Mouse (Mus musculus) heart, embryonic 12.5 days (tissue): ENCODE measurements around the gene Alg11. TPM values are rescaled to one million over a fixed set of nuclear protein-coding genes. Genes with fewer than 3 reads are reported as not detected.
A peak's percentile ranks its signal among the peaks of the same experiment; 100 is the strongest.

Source experiments
- ATAC-seq: fragments of 200-750 bp; cut with Nextera tagmentation; 2 replicates; pipeline ENCODE4 v1.8.0; 2017; ENCODE audit warnings: moderate TSS enrichment, moderate library complexity; ENCODE audit not compliant: insufficient number of reproducible peaks, low FRiP score
- H3K27ac ChIP-seq: fragments of 300-500 bp; sonication (generic); 2 replicates; pipeline ENCODE4 v1.5.1; 2016; ENCODE audit warnings: mild to moderate bottlenecking, moderate library complexity; ENCODE audit not compliant: poor library complexity, severe bottlenecking
- H3K27me3 ChIP-seq: fragments of 300-500 bp; sonication (generic); replicated peaks from 2 replicates; pipeline ENCODE4 v1.6.1; 2016; ENCODE audit warnings: mild to moderate bottlenecking, moderate library complexity
- H3K36me3 ChIP-seq: fragments of 300-500 bp; sonication (generic); 2 replicates; pipeline ENCODE4 v1.6.1; 2016; ENCODE audit warnings: mild to moderate bottlenecking, moderate library complexity
- H3K4me1 ChIP-seq: fragments of 300-500 bp; sonication (generic); replicated peaks from 2 replicates; pipeline ENCODE4 v1.6.1; 2016; ENCODE audit warnings: mild to moderate bottlenecking
- H3K4me2 ChIP-seq: fragments of 300-500 bp; sonication (generic); 2 replicates; pipeline ENCODE4 v1.6.1; 2016; ENCODE audit warnings: mild to moderate bottlenecking, moderate library complexity
- H3K4me3 ChIP-seq: fragments of 300-500 bp; sonication (generic); 2 replicates; pipeline ENCODE4 v1.5.1; 2016; ENCODE audit warnings: mild to moderate bottlenecking
- H3K9ac ChIP-seq: fragments of 300-500 bp; sonication (generic); 2 replicates; pipeline ENCODE4 v1.6.1; 2016; ENCODE audit warnings: mild to moderate bottlenecking, moderate library complexity
- H3K9me3 ChIP-seq: fragments of 300-500 bp; sonication (generic); replicated peaks from 2 replicates; pipeline ENCODE4 v1.6.1; 2016; ENCODE audit warnings: mild to moderate bottlenecking, moderate library complexity
- WGBS: fragments of 180-500 bp; shearing (Covaris S2); methylation state at CpG from one replicate; pipeline ENCODE4 v1.1.7; 2016; 5-methylcytosine and 5-hydroxymethylcytosine counted together
- polyA plus RNA-seq: library from polyadenylated mRNA; unstranded; fragments of >200 nt; fragmentation: Nextera tagmentation; extraction: Ambion mirVana; gene quantifications from 2 replicates; pipeline ENCODE4 v1.2.1, GENCODE M21; 2016

The Alg11 gene
- polyA plus RNA-seq, 1 experiment from 2014 or later, result 29.1 TPM

GRCm38 (mm10) chr8:22040153-22040509, 20.4 kb upstream of the Alg11 start:
- Histone ChIP-seq H3K9ac (no peak overlapping the region), H3K27me3 (no peaks in the 10 kb centered on the region; the same call in 1 of the 2 replicates), H3K36me3 (no peaks in the 10 kb centered on the region), H3K27ac (no peak overlapping the region), H3K4me2 (no peak overlapping the region), H3K9me3 (no peaks in the 10 kb centered on the region), H3K4me1 (peaks cover 17% of the 10 kb centered on the region), H3K4me3 (no peak overlapping the region)
- 50% methylated on average over 6 of the region's 6 CpGs for WGBS
- ATAC-seq, result no peak

- no peak for ATAC-seq
- Histone ChIP-seq H3K27me3 (no peaks in the 10 kb centered on the region; the same call in 1 of the 2 replicates), H3K27ac (no peak overlapping the region), H3K36me3 (no peaks in the 10 kb centered on the region), H3K9ac (no peak overlapping the region), H3K4me3 (no peak overlapping the region), H3K4me1 (peaks cover 12% of the 10 kb centered on the region), H3K4me2 (no peak overlapping the region), H3K9me3 (no peaks in the 10 kb centered on the region)
- 84% methylated on average over 3 of the region's 3 CpGs for WGBS
Measured at GRCm38 (mm10) chr8:22042515-22042914, 18.0 kb upstream of the Alg11 start.

- H3K4me2 ChIP-seq, result no peak overlapping the region
- 59% methylated on average over 12 of the region's 12 CpGs for WGBS
- peaks cover 12% of the 10 kb centered on the region for H3K4me1 ChIP-seq
- H3K36me3 ChIP-seq, result no peaks in the 10 kb centered on the region
- H3K4me3 ChIP-seq, result no peak overlapping the region
- no peaks in the 10 kb centered on the region for H3K9me3 ChIP-seq
- H3K27ac ChIP-seq, result no peak overlapping the region
- H3K9ac ChIP-seq, result no peak overlapping the region
- H3K27me3 ChIP-seq, result no peaks in the 10 kb centered on the region; the same call in 1 of the 2 replicates
- no peak for ATAC-seq
Measured at GRCm38 (mm10) chr8:22043706-22044105, 16.8 kb upstream of the Alg11 start.

- H3K4me3 ChIP-seq, result no peak overlapping the region
- H3K4me1 ChIP-seq, result no peaks in the 10 kb centered on the region
- no peak overlapping the region for H3K27ac ChIP-seq
- H3K9ac ChIP-seq, result no peak overlapping the region
- H3K36me3 ChIP-seq, result no peaks in the 10 kb centered on the region
- no peaks in the 10 kb centered on the region for H3K9me3 ChIP-seq
- WGBS, result 70% methylated on average over 2 of the region's 2 CpGs
- H3K4me2 ChIP-seq, result no peak overlapping the region
- ATAC-seq, result 0 out of 2 replicates have a peak, but pooled peaks have one; percentile 48
- no peaks in the 10 kb centered on the region for H3K27me3 ChIP-seq
Measured at GRCm38 (mm10) chr8:22047699-22048464, 12.6 kb upstream of the Alg11 start.

GRCm38 (mm10) chr8:22054674-22055491, 5.6 kb upstream of the Alg11 start:
- Histone ChIP-seq H3K4me2 (no peak overlapping the region), H3K36me3 (no peaks in the 10 kb centered on the region), H3K4me3 (no peak overlapping the region), H3K4me1 (peaks cover 5% of the 10 kb centered on the region; the same call in 1 of the 2 replicates), H3K27me3 (peaks cover 16% of the 10 kb centered on the region), H3K9ac (no peak overlapping the region), H3K27ac (no peak overlapping the region), H3K9me3 (no peaks in the 10 kb centered on the region)
- WGBS, result 59% methylated on average over 12 of the region's 12 CpGs
- ATAC-seq, result no peak

GRCm38 (mm10) chr8:22055492-22055877, 5.0 kb upstream of the Alg11 start:
- Histone ChIP-seq H3K27me3 (peaks cover 16% of the 10 kb centered on the region), H3K4me2 (no peak overlapping the region), H3K9me3 (no peaks in the 10 kb centered on the region), H3K4me1 (peaks cover 5% of the 10 kb centered on the region; the same call in 1 of the 2 replicates), H3K36me3 (no peaks in the 10 kb centered on the region), H3K9ac (no peak overlapping the region), H3K4me3 (no peak overlapping the region), H3K27ac (no peak overlapping the region)
- no peak for ATAC-seq
- WGBS, result 87% methylated on average over 2 of the region's 2 CpGs

GRCm38 (mm10) chr8:22056850-22057249, 3.7 kb upstream of the Alg11 start:
- WGBS, result 79% methylated on average over 3 of the region's 3 CpGs
- Histone ChIP-seq H3K4me1 (peaks cover 8% of the 10 kb centered on the region), H3K9me3 (no peaks in the 10 kb centered on the region), H3K27me3 (peaks cover 16% of the 10 kb centered on the region), H3K27ac (no peak overlapping the region), H3K4me2 (no peak overlapping the region), H3K9ac (no peak overlapping the region), H3K4me3 (no peak overlapping the region), H3K36me3 (no peaks in the 10 kb centered on the region)
- no peak for ATAC-seq

- ATAC-seq, result no peak
- Histone ChIP-seq H3K27ac (no peak overlapping the region), H3K9ac (no peak overlapping the region), H3K4me1 (peaks cover 8% of the 10 kb centered on the region), H3K4me3 (no peak overlapping the region), H3K27me3 (peaks cover 16% of the 10 kb centered on the region), H3K36me3 (peaks cover 10% of the 10 kb centered on the region), H3K4me2 (0 out of 2 replicates have a peak overlapping the region, but pooled peaks have one; percentile 33), H3K9me3 (no peaks in the 10 kb centered on the region)
- 54% methylated on average over 9 of the region's 9 CpGs for WGBS
Measured at GRCm38 (mm10) chr8:22058368-22058767, 2.2 kb upstream of the Alg11 start.

GRCm38 (mm10) chr8:22059153-22059738, 1.3 kb upstream of the Alg11 start:
- no peak for ATAC-seq
- WGBS, result 47% methylated on average over 11 of the region's 11 CpGs
- Histone ChIP-seq H3K36me3 (peaks cover 15% of the 10 kb centered on the region), H3K4me1 (peaks cover 8% of the 10 kb centered on the region), H3K27ac (no peak overlapping the region), H3K4me2 (peak overlapping the region; percentile 84), H3K9ac (peak overlapping the region; percentile 75), H3K9me3 (no peaks in the 10 kb centered on the region), H3K4me3 (peak overlapping the region; percentile 76), H3K27me3 (peaks cover 16% of the 10 kb centered on the region)

- Histone ChIP-seq H3K4me2 (peak within 1 kb of the TSS; percentile 84), H3K4me3 (peak within 1 kb of the TSS; percentile 76), H3K4me1 (peaks cover 3% of the 10 kb centered on the region; the same call in 1 of the 2 replicates), H3K36me3 (peaks cover 21% of the 10 kb centered on the region), H3K9ac (peak within 1 kb of the TSS; percentile 75), H3K9me3 (no peaks in the 10 kb centered on the region), H3K27me3 (peaks cover 16% of the 10 kb centered on the region), H3K27ac (0 out of 2 replicates have a peak within 1 kb of the TSS, but pooled peaks have one; percentile 22)
- WGBS, result under 1% methylated on average over 45 of the region's 46 CpGs
- ATAC-seq, result peak; percentile 85
Measured at GRCm38 (mm10) chr8:22059821-22060445, 588 bp upstream of the Alg11 start, which contains the start of gene Atp7b. Gene Atp7b, minus strand, starts transcription at chr8:22060305.
